In the genomic region with DNA sequence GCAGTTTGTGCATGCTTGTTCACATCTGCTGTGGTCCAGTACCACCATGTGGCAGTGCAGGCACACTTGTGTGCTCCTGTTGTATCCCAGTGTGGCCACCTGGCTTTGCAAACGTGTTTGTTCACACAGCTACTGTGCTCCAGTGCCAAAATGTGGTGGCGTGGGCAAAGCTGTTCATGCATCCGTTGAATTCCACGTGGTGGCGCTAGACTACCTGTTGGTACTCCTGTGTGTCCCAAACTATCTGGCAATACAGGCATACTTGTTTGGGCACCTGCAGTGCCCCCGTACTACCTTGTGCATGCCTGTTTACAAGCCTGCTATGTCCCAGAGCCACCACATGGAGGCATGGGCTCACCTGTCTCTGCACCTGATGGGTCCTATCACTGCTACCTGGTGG, we compare ENCODE assay signal across 9 mouse cellular contexts. TPM values are rescaled to one million over a fixed set of nuclear protein-coding genes. Genes with fewer than 3 reads are reported as not detected.
DNase-seq lines count a peak whose midpoint lies in the region; ATAC-seq lines count a peak whose summit lies in the region.
"Had no signal": no experiment of that assay in that cellular context is flagged by ENCODE, and none has a peak within 500 bp of the region (broad histone marks: within the 10 kb centered on the region; RNA-seq: fewer than 3 reads in every experiment).

No protein-coding gene starts in this region.

- 30% methylated on average over 6 of the region's 6 CpGs for WGBS in midbrain, embryonic 14.5 days
- 27% methylated on average over 6 of the region's 6 CpGs for WGBS in midbrain, embryonic 10.5 days
- WGBS in heart, embryonic 12.5 days, result 20% methylated on average over 6 of the region's 6 CpGs

- H3K36me3 ChIP-seq in midbrain, embryonic 14.5 days (ENCODE audit: control insufficient read depth, insufficient read depth, low read length), result no peaks in the 10 kb centered on the region
- no peaks in the 10 kb centered on the region for H3K36me3 ChIP-seq in midbrain, embryonic 10.5 days
- H3K36me3 ChIP-seq in heart, embryonic 12.5 days, result no peaks in the 10 kb centered on the region
- H3K36me3 ChIP-seq: heart, embryonic 15.5 days had no signal

- H3K9ac ChIP-seq in midbrain, embryonic 14.5 days (replicated peaks; ENCODE audit: low read length), result no peak overlapping the region
- H3K9ac ChIP-seq in heart, embryonic 12.5 days, result no peak overlapping the region
- H3K9ac ChIP-seq: heart, embryonic 15.5 days had no signal

- no peaks in the 10 kb centered on the region for H3K27me3 ChIP-seq in midbrain, embryonic 14.5 days (ENCODE audit: control insufficient read depth, insufficient read depth, low read length)
- no peaks in the 10 kb centered on the region for H3K27me3 ChIP-seq in midbrain, embryonic 10.5 days (ENCODE audit: low read depth, poor library complexity, severe bottlenecking)
- 0 out of 2 replicates have a peak, but pooled peaks cover 3% of the 10 kb centered on the region for H3K27me3 ChIP-seq in heart, embryonic 12.5 days (replicated peaks)

- H3K9me3 ChIP-seq in midbrain, embryonic 14.5 days (ENCODE audit: control insufficient read depth, low read length), result no peaks in the 10 kb centered on the region
- no peaks in the 10 kb centered on the region for H3K9me3 ChIP-seq in midbrain, embryonic 10.5 days (replicated peaks)
- no peaks in the 10 kb centered on the region for H3K9me3 ChIP-seq in heart, embryonic 12.5 days (replicated peaks)
- H3K9me3 ChIP-seq: heart, embryonic 15.5 days had no signal

- no peak for DNase-seq in frontal cortex, postnatal 25 days (ENCODE audit: low spot score in 2 of 2)
- peak; percentile 65 for DNase-seq in midbrain, embryonic 14.5 days
- no peak for DNase-seq in midbrain, embryonic 10.5 days (ENCODE audit: low spot score)
- DNase-seq in embryo, embryonic 10.5 days (ENCODE audit: low spot score), result peak; percentile 48
- no peak for DNase-seq in frontal cortex, postnatal 10 days (ENCODE audit: low spot score in 2 of 2)

- no peak overlapping the region for H3K27ac ChIP-seq in midbrain, embryonic 14.5 days (replicated peaks; ENCODE audit: low read depth, low read length)
- H3K27ac ChIP-seq in midbrain, embryonic 10.5 days (replicated peaks), result no peak overlapping the region
- H3K27ac ChIP-seq in heart, embryonic 12.5 days (ENCODE audit: poor library complexity, severe bottlenecking), result no peak overlapping the region
- H3K27ac ChIP-seq: heart, embryonic 15.5 days had no signal

- H3K4me3 ChIP-seq in midbrain, embryonic 14.5 days (replicated peaks; ENCODE audit: low read depth, low read length), result no peak overlapping the region
- H3K4me3 ChIP-seq in midbrain, embryonic 10.5 days, result no peak overlapping the region
- no peak overlapping the region for H3K4me3 ChIP-seq in heart, embryonic 12.5 days
- H3K4me3 ChIP-seq: heart, embryonic 15.5 days had no signal

- no peak overlapping the region for H3K4me2 ChIP-seq in midbrain, embryonic 14.5 days (ENCODE audit: low read length)
- no peak overlapping the region for H3K4me2 ChIP-seq in heart, embryonic 12.5 days
- H3K4me2 ChIP-seq: heart, embryonic 15.5 days had no signal

- peak; percentile 35; the same call in 1 of the 2 replicates for ATAC-seq in frontal cortex, adult (ENCODE audit: low TSS enrichment)
- no peak for ATAC-seq in midbrain, embryonic 14.5 days (ENCODE audit: low FRiP score, low TSS enrichment)
- peak; percentile 40; the same call in 1 of the 2 replicates for ATAC-seq in megakaryocyte-erythroid progenitor cell, adult 5-6 weeks (replicated peaks; ENCODE audit: low FRiP score, low TSS enrichment, poor library complexity, severe bottlenecking)
- ATAC-seq in heart, embryonic 12.5 days (ENCODE audit: insufficient number of reproducible peaks, low FRiP score), result no peak

- no peaks in the 10 kb centered on the region for H3K4me1 ChIP-seq in midbrain, embryonic 14.5 days (ENCODE audit: control insufficient read depth, insufficient read depth, low read length)
- H3K4me1 ChIP-seq in midbrain, embryonic 10.5 days, result no peaks in the 10 kb centered on the region
- H3K4me1 ChIP-seq in heart, embryonic 12.5 days (replicated peaks), result no peaks in the 10 kb centered on the region
- H3K4me1 ChIP-seq: heart, embryonic 15.5 days had no signal

RNA-seq across cellular contexts. Expression of gene Gnaz, which starts 32.0 kb away (rescaled TPM):
- 60.6 and 82.2 TPM in 2 replicates for polyA plus RNA-seq in midbrain, embryonic 14.5 days (2014; fragmentation: Nextera tagmentation; extraction: Ambion mirVana)
- 7.6 and 10.9 TPM in 2 replicates for polyA plus RNA-seq in midbrain, embryonic 10.5 days (2016; fragmentation: Nextera tagmentation; extraction: Ambion mirVana)
- 0.96 TPM in 1 of 2 replicates, not detected in the other for total RNA-seq in megakaryocyte-erythroid progenitor cell, adult 5-6 weeks (2014; fragmentation: Nextera tagmentation)
- 2.1 TPM in 1 of 2 replicates, not detected in the other for total RNA-seq in megakaryocyte-erythroid progenitor cell, adult 5-6 weeks (2017)
- polyA plus RNA-seq in heart, embryonic 12.5 days (2016; fragmentation: Nextera tagmentation; extraction: Ambion mirVana), result 1.2 and 1.6 TPM in 2 replicates

Comparison
In these comparisons a context has a peak if more than half of its experiments do, and no peak if none do; other contexts are left out.
1. DNase-seq: peak in midbrain, embryonic 14.5 days (single experiment) and embryo, embryonic 10.5 days (single experiment); none in frontal cortex, postnatal 25 days (0 of 2), midbrain, embryonic 10.5 days (single experiment) and frontal cortex, postnatal 10 days (0 of 2).
2. ATAC-seq: peak in frontal cortex, adult (single experiment) and megakaryocyte-erythroid progenitor cell, adult 5-6 weeks (single experiment); none in midbrain, embryonic 14.5 days (single experiment) and heart, embryonic 12.5 days (single experiment).